In genomic region chr4:120061727-120062126, GRCm38 (mm10) we compare ENCODE assay signal across 29 mouse cellular contexts. TPM values are rescaled to one million over a fixed set of nuclear protein-coding genes. Genes with fewer than 3 reads are reported as not detected.
"Had no signal": no experiment of that assay in that cellular context is flagged by ENCODE, and none has a peak within 500 bp of the region (broad histone marks: within the 10 kb centered on the region; RNA-seq: fewer than 3 reads in every experiment).

No protein-coding gene starts in this region.

- H3K36me3 ChIP-seq: liver, embryonic 13.5 days; liver, embryonic 15.5 days; lung, embryonic 15.5 days; midbrain, embryonic 13.5 days; midbrain, embryonic 15.5 days; neural tube, embryonic 12.5 days had no signal

- H3K27me3 ChIP-seq: liver, embryonic 13.5 days; liver, embryonic 15.5 days; lung, embryonic 15.5 days; midbrain, embryonic 13.5 days; midbrain, embryonic 15.5 days; neural tube, embryonic 12.5 days had no signal

- H3K4me1 ChIP-seq: liver, embryonic 13.5 days; liver, embryonic 15.5 days; lung, embryonic 15.5 days; megakaryocyte, embryonic 14.5 days; midbrain, embryonic 13.5 days; midbrain, embryonic 15.5 days; neural tube, embryonic 12.5 days had no signal

- H3K9me3 ChIP-seq: liver, embryonic 13.5 days; liver, embryonic 15.5 days; lung, embryonic 15.5 days; megakaryocyte, embryonic 14.5 days; midbrain, embryonic 13.5 days; midbrain, embryonic 15.5 days; neural tube, embryonic 12.5 days had no signal

- H3K9ac ChIP-seq: liver, embryonic 13.5 days; liver, embryonic 15.5 days; liver, postnatal 0 days; lung, embryonic 15.5 days; midbrain, embryonic 13.5 days; midbrain, embryonic 15.5 days; neural tube, embryonic 12.5 days had no signal

- H3K4me3 ChIP-seq: liver, embryonic 13.5 days; liver, embryonic 15.5 days; lung, embryonic 15.5 days; megakaryocyte, embryonic 14.5 days; midbrain, embryonic 13.5 days; midbrain, embryonic 15.5 days; neural tube, embryonic 12.5 days had no signal

- ATAC-seq: liver, postnatal 0 days; lung, postnatal 0 days; midbrain, embryonic 13.5 days; midbrain, embryonic 15.5 days had no signal

- H3K27ac ChIP-seq: liver, embryonic 13.5 days; liver, embryonic 15.5 days; lung, embryonic 15.5 days; macrophage; midbrain, embryonic 13.5 days; midbrain, embryonic 15.5 days; neural tube, embryonic 12.5 days had no signal

- DNase-seq: liver, embryonic 13.5 days; liver, postnatal 0 days; lung, adult 2 months; lung, postnatal 14 days; retina, postnatal 1 day; right cerebral cortex, adult 18-20 months; right cerebral cortex, postnatal 25 days; right cerebral cortex, postnatal 4 days; spleen, adult 18-20 months; thymus, adult 2 months; thymus, postnatal 25 days; thymus, postnatal 4 days had no signal

- H3K4me2 ChIP-seq: liver, embryonic 11.5 days; liver, embryonic 13.5 days; liver, embryonic 15.5 days; lung, embryonic 15.5 days; midbrain, embryonic 13.5 days; midbrain, embryonic 15.5 days; neural tube, embryonic 12.5 days had no signal

RNA-seq across cellular contexts. Expression of gene AL607142.1, which starts 3.1 kb away (rescaled TPM):
- total RNA-seq: midbrain, postnatal 0 days; monocyte, adult 5-6 weeks; neutrophil, adult 5-6 weeks had no signal
- polyA plus RNA-seq: liver, embryonic 11.5 days; liver, embryonic 13.5 days; liver, embryonic 15.5 days; liver, postnatal 0 days; lung, adult 2 months; lung, embryonic 15.5 days; lung, postnatal 0 days; macrophage; midbrain, embryonic 13.5 days; midbrain, embryonic 15.5 days; midbrain, postnatal 0 days; neural tube, embryonic 12.5 days; neural tube, embryonic 14.5 days; small intestine, adult 2 months; stomach, embryonic 14.5 days; stomach, embryonic 16.5 days; thymus, adult 2 months; urinary bladder, adult 2 months had no signal
